Mouse (Mus musculus): Measurements from ENCODE around the gene Sema3f.

Gene Sema3f

GRCm38 (mm10) chr9:107675671-107676301 is 34.5 kb downstream of the Sema3f start:
- in situ Hi-C loops (cut with MboI; ENCODE audit: low pct_unique_long_range_greater_than_20kb in 1 of 2, low sequenced_read_pairs in 2 of 2, unreplicated experiment in 1 of 2): loop anchor here in 1 of 2 experiments (5.0 kb wide), 1 partner anchor 73 kb away; no protein-coding TSS in a partner anchor

DNA sequence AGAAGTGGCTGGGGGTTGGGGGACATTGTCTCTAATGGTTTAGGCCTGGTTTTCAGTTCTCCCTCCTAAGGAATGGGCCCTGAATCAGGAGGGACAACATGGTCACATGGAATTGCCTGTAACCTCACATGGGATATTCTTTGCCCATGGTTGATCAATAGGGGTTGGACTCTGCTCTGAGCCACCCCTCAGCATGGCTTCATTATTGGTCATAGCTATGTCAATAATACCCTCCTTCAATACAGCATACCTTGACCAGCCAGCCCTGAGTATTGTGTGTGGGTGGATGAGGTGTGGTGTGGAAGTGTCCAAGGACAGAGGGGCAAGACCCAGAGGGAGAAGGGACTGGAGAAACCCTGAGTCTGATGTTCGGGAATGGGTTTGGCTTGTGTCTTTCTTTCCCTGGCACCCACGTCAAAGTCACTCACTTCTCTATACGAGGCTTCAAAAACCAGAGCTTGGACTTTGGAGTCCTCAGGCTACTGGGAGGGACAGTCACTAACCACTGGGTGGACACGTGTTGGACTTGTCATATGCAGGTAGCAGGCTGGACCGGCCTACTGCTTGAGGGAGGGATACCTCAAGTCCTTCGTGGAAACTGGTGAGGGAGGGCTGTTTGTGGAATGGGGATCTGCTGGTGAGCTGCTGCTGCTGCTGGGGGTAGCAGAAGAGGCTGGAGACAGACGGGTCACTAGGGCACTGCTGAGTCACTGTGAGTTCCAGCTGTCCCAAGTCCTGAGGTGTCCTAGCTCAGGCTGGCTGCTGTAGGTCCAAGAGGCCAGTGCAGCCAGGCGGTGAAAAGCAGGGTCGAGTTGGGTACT is 35.5 kb downstream of the Sema3f start:
- in situ Hi-C loops (cut with MboI; ENCODE audit: low pct_unique_long_range_greater_than_20kb in 1 of 2, low sequenced_read_pairs in 2 of 2, unreplicated experiment in 1 of 2): loop anchor here in 1 of 2 experiments (5.0 kb wide), 1 partner anchor 73 kb away; no protein-coding TSS in a partner anchor

- in situ Hi-C loops (cut with MboI; ENCODE audit: low pct_unique_long_range_greater_than_20kb in 1 of 2, low sequenced_read_pairs in 2 of 2, unreplicated experiment in 1 of 2): no loop called here
These were observed 40.0 kb downstream of the Sema3f start for GRCm38 (mm10) chr9:107670259-107670658.

- in situ Hi-C loops (cut with MboI; ENCODE audit: low pct_unique_long_range_greater_than_20kb in 1 of 2, low sequenced_read_pairs in 2 of 2, unreplicated experiment in 1 of 2): no loop called here
These were observed 40.8 kb downstream of the Sema3f start, which contains the start of gene Slc38a3 for GRCm38 (mm10) chr9:107669480-107669945. Gene Slc38a3, minus strand, starts transcription at chr9:107669530.

- in situ Hi-C loops (cut with MboI; ENCODE audit: low pct_unique_long_range_greater_than_20kb in 1 of 2, low sequenced_read_pairs in 2 of 2, unreplicated experiment in 1 of 2): no loop called here
These were observed 41.4 kb downstream of the Sema3f start for GRCm38 (mm10) chr9:107668916-107669315.

- in situ Hi-C loops (cut with MboI; ENCODE audit: low pct_unique_long_range_greater_than_20kb in 1 of 2, low sequenced_read_pairs in 2 of 2, unreplicated experiment in 1 of 2): no loop called here
These were observed 42.3 kb downstream of the Sema3f start for GRCm38 (mm10) chr9:107668011-107668410.

- in situ Hi-C loops (cut with MboI; ENCODE audit: low pct_unique_long_range_greater_than_20kb in 1 of 2, low sequenced_read_pairs in 2 of 2, unreplicated experiment in 1 of 2): no loop called here
These were observed 43.1 kb downstream of the Sema3f start for GRCm38 (mm10) chr9:107667219-107667618.

GRCm38 (mm10) chr9:107666751-107667205 is 43.5 kb downstream of the Sema3f start:
- in situ Hi-C loops (cut with MboI; ENCODE audit: low pct_unique_long_range_greater_than_20kb in 1 of 2, low sequenced_read_pairs in 2 of 2, unreplicated experiment in 1 of 2): no loop called here

DNA sequence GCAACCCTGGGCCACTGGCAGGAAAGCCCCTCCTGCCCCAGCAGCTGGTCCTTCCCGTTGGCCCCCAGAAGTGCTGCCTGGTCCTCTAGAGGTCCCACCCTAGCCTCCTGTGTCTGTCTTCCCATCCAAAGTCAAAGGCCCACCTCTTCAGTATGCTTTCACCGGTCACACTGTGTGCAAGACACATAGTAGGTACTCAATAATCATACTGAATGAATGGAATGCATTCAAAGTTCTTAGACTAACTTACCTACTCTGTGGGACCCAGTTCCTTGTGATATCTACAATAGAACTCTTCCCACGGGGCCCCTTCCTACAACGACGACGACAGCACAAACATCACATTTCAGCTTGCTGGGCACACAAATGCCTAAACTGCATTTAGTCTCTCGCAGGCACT is 45.0 kb downstream of the Sema3f start:
- in situ Hi-C loops (cut with MboI; ENCODE audit: low pct_unique_long_range_greater_than_20kb in 1 of 2, low sequenced_read_pairs in 2 of 2, unreplicated experiment in 1 of 2): no loop called here

GRCm38 (mm10) chr9:107663525-107663924 is 46.8 kb downstream of the Sema3f start:
- in situ Hi-C loops (cut with MboI; ENCODE audit: low pct_unique_long_range_greater_than_20kb in 1 of 2, low sequenced_read_pairs in 2 of 2, unreplicated experiment in 1 of 2): no loop called here

DNA sequence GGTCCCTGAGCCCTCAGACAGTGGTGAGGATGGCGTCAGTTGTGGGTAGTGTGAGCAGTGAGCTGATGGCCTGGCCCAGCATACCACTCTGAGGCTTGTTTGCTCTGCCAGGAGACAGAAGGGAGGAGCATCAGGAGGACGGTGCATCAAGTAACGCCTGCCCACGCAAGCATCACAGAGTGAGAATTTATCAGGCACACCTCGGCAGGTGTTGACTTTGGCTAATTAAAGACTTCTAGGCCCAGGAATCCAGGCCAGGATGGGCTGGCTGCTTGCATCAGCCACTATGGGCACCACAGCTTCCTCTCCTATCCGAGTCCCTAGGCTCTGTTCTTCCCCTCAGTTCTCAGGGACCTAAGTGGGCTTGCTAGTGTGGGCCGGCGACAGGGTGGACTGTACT is 47.9 kb downstream of the Sema3f start:
- in situ Hi-C loops (cut with MboI; ENCODE audit: low pct_unique_long_range_greater_than_20kb in 1 of 2, low sequenced_read_pairs in 2 of 2, unreplicated experiment in 1 of 2): no loop called here

GRCm38 (mm10) chr9:107660777-107661176 is 49.5 kb downstream of the Sema3f start:
- in situ Hi-C loops (cut with MboI; ENCODE audit: low pct_unique_long_range_greater_than_20kb in 1 of 2, low sequenced_read_pairs in 2 of 2, unreplicated experiment in 1 of 2): no loop called here

- in situ Hi-C loops (cut with MboI; ENCODE audit: low pct_unique_long_range_greater_than_20kb in 1 of 2, low sequenced_read_pairs in 2 of 2, unreplicated experiment in 1 of 2): no loop called here
These were observed 50.3 kb downstream of the Sema3f start for GRCm38 (mm10) chr9:107659961-107660360.

DNA sequence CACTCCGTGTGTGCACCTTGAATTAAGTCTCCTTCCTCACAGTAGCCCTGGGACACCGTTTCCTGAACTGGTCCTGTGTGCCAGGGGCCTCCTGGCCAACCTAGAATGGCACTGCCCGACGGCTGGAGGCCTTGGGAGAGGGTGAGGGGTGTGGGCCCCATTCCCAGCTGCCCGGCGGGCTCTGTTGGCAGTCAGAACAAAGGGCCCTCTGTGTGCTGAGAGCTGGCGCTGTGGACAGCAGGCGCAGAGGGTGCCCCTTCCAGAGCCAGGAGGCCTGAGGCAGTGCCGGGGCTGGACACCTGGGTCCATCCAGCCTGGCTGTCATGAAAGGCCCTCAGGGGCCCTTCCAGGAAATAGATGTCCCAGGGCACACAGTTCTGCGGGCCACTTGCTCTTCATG is 50.7 kb downstream of the Sema3f start:
- in situ Hi-C loops (cut with MboI; ENCODE audit: low pct_unique_long_range_greater_than_20kb in 1 of 2, low sequenced_read_pairs in 2 of 2, unreplicated experiment in 1 of 2): no loop called here

DNA sequence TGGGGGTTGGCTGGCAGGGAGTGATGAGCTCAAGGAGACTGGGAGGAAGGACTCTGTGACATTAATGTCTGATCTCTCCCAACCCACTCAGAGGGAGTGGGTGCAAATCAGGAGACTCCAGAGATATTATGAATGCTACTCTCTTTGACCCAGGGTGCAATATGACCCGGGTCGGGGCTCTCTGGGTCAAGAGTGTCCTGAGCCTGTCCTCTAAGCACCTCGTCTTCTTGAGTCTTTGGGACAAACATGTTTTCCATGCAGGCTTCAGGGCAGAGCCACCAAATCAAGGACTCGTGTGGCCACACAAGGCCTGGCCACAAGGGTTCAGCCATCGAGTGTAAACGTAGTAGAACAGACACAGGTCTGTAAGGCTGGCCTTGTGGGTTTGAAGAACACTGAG is 52.2 kb downstream of the Sema3f start:
- in situ Hi-C loops (cut with MboI; ENCODE audit: low pct_unique_long_range_greater_than_20kb in 1 of 2, low sequenced_read_pairs in 2 of 2, unreplicated experiment in 1 of 2): no loop called here

GRCm38 (mm10) chr9:107657144-107657543 is 53.1 kb downstream of the Sema3f start:
- in situ Hi-C loops (cut with MboI; ENCODE audit: low pct_unique_long_range_greater_than_20kb in 1 of 2, low sequenced_read_pairs in 2 of 2, unreplicated experiment in 1 of 2): no loop called here

- in situ Hi-C loops (cut with MboI; ENCODE audit: low pct_unique_long_range_greater_than_20kb in 1 of 2, low sequenced_read_pairs in 2 of 2, unreplicated experiment in 1 of 2): no loop called here
These were observed 55.7 kb downstream of the Sema3f start for GRCm38 (mm10) chr9:107654585-107654984.

GRCm38 (mm10) chr9:107653474-107653873 is 56.8 kb downstream of the Sema3f start:
- in situ Hi-C loops (cut with MboI; ENCODE audit: low pct_unique_long_range_greater_than_20kb in 1 of 2, low sequenced_read_pairs in 2 of 2, unreplicated experiment in 1 of 2): no loop called here

DNA sequence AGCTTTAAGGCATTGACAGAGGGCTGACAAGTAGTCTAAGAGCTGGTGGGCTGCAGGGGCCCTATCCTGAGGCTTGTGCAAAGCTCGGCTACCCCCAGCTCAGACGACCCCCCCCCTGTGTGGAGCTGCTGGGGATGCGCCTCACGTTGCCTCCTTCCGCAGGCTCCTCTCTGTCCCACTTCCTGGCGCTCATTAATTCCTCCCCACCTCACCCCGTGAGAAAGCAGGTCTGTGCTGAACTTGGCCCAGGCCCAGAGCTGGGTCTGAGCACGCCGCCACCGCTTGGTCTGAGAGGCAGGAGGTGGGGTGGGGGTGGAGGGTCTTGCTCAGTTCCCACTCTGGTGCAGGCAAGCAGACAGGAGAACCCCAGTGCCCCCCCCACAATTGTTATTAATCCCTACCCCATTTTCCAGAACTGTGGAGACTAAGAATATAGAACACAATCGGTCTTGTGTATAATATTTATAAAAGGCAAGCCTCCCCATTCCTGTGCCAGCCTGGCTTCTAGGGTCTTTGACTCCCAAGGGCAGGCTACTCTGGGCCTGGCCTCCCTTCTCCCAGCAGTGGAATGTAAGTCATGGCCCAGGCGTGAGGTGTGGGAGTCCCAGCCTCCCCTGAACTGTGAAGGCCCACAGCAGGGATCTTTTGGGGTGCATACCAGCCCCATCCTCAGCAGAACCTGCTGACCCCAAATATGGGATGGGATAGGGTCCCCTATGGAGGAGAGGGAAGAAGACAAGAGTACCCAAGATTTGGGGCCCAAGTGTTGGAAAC is 59.4 kb downstream of the Sema3f start:
- in situ Hi-C loops (cut with MboI; ENCODE audit: low pct_unique_long_range_greater_than_20kb in 1 of 2, low sequenced_read_pairs in 2 of 2, unreplicated experiment in 1 of 2): no loop called here
